Mouse (Mus musculus) granulocyte monocyte progenitor cell, adult 5-6 weeks (primary cell): ENCODE data around the gene Neurl3. TPM values are rescaled to one million over a fixed set of nuclear protein-coding genes. Genes with fewer than 3 reads are reported as not detected.

ENCODE experiments used
- ATAC-seq: replicated peaks from 2 replicates; pipeline ENCODE4 v1.8.0; 2016; ENCODE audit warnings: mild to moderate bottlenecking, moderate TSS enrichment, inconsistent platforms; ENCODE audit not compliant: poor library complexity, severe bottlenecking
- total RNA-seq, 2 experiments: library from RNA; stranded (forward) in 1 of 2; stranded (reverse) in 1 of 2; fragments of 200-712, 200-1000 nt in 1 of 2; fragments of >200 nt in 1 of 2; fragmentation: Nextera tagmentation in 1 of 2; gene quantifications; 2 replicates each; pipeline ENCODE4 v1.2.3; 2014 to 2017

Neurl3 gene
- 9.8 and 13.1 TPM in 2 replicates for total RNA-seq (2014; fragmentation: Nextera tagmentation)
- 14.4 and 17.5 TPM in 2 replicates for total RNA-seq (2017)

DNA sequence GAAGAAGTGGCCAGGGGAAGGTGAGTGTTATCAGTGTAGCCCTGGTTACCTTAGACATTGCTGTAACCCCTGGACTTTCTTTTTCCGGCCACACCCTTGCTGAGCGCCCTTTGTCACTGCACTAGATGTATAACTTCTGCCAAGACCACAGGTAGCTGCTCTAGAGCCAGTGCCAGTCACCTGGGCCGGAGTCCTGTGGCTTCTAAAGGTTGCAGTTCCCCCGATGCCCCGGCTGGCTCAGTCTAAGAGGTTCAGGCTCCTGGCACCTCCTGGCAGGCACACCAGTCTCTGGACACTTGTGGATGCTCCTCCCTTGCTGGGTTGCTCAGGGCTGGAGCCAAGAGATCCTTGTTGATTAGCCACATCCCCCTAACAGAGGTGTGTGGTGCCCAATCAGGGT lies at the start of gene Neurl3:
Gene Neurl3, minus strand, starts transcription at position 225 of the 400 bp plus-strand sequence.
- no peak for ATAC-seq

DNA sequence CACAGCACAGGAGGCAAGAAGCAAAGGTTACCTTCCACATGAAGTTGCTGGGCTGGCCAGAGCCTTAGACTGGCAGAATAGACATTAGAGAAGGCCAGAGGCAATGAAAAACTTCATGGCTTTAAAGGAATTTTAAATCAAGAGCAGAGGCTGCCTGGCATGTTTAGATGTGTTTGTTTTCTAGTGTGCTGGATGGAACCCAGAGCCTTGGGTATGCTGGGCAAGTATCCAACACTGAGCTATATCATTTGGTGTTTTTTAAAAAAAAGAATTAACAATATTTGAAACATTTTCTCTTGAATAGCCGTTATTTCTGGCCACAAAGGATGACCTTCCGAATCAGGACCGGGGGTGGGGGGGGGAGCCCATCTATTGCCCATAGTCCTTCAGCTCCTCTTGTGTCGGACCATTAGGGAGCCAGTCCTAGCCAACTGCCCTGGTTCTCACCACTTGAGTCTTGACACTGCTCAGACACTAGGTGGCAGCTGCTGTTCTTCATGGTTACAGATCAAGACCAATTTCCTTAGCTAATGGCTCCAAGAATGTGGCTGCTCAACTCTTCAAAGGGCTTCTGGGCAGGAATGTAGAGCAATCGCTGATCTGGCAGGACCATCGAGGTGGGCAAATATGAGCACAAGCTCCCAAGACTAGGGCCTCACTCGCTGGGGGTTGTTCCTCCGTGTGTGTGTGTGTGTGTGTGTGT lies 49.4 kb upstream of the Neurl3 start:
- ATAC-seq: peak; percentile 50

- no peak for ATAC-seq
Measured at GRCm38 (mm10) chr1:36323076-36323475, 48.6 kb upstream of the Neurl3 start.

DNA sequence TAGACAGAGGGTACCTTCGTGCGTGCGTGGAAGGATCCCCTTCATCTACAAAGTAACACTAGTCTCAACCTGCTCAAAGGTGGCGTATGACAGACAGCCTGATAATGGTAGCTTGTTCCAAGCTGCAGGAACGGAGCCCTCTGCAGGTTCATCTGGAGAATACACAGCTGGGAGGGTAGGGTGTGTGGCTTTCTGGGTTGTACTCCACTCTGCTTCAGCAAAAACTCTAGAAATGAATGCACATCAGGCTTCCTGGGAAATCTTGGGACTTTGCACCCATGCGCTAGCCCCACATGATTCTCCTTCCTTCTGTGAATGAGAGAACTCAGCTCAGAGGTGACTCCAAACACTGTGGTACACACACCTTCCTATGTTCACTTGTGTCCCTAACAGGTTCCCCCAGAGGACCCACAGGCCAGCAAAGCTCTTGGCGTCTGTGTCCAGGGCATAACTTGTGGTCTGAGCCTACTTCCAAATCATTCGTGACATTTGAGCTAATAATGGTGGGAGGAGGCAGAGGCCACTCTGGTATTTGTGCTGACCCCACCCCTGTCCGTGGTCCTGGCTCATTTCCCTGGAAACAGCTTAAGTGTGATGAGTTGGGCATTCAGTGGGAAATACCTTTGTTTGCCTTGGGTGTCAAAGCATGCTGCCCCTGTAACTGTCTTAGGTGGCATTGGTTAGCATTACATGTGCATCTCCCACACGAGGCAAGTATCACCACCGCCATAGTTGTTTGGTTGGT lies 47.5 kb upstream of the Neurl3 start:
- ATAC-seq: no peak

GRCm38 (mm10) chr1:36321164-36321563 lies 46.7 kb upstream of the Neurl3 start:
- ATAC-seq: no peak

DNA sequence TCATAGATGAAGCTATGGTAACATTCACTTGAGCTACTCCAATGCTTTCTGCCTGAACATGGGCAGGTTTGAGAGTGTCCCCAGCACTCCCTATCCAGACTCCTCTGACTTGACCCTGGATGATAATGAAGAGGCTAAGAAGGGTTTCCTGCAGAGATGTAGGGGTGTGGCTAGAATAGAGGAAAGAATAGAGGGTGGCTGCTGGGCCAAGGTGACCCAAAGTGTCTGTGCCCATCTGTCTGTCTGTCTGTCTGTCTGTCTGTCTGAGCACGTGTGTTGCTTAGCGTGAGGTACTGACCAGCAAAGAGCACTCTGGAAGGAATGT lies 41.3 kb upstream of the Neurl3 start:
- ATAC-seq: no peak

DNA sequence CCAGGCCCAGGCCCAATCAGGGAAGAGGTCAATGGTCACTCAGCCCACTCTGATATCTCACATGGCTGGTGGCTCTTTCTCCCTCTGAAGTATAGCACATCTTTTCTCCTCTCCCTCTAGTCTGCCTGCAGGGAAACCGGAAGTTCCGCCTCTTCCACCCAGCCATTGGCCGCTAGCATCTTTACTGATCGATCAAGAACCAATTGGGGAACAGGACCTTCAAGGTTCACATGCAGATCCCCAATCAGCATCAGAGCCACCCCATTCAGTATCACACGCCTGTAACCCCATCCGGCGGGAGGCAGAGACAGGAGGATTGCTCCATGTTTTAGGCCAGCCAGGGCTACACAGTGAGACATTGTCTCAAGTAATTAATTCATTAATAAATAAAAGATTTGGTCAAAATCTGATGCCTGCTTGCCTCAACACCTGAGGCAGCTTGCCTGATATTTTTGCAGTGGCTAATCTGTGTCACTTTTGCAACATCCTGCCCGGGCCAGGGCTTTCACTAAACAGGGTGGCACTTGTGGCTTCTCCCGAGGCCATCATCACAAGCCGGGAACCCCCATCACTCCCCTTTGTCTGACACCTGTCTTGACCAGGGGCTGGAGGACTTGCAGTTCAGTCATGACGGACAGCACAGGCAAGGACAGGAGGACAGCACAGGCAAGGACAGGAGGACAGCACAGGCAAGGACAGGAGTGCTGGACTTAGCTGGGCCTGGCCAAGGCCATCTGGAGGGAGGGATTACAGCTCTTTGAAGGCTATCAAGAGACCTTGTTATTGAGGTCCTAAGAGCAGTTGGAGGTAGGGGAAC lies 40.7 kb upstream of the Neurl3 start:
- ATAC-seq: no peak

DNA sequence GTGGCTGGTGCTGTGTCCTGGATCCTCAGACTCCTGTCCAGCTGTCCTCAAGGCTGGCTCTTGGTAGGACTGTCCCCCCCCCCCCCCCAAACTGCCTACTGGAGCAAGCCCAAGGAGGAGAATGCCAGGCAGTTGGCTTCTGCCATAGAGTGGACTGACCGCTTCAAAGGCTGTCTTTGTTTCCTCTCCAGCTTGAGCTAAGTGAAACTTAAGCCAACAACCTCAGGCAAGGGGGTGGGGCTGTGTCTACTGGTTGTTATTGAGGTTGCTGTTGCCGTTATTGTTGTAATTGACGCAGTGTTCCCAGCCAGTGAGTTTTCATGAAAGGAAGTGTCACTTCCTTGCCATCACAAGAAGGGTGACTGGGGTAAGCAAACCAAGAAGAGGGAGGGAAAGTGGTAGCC lies 35.0 kb upstream of the Neurl3 start:
- ATAC-seq: peak; percentile 54

DNA sequence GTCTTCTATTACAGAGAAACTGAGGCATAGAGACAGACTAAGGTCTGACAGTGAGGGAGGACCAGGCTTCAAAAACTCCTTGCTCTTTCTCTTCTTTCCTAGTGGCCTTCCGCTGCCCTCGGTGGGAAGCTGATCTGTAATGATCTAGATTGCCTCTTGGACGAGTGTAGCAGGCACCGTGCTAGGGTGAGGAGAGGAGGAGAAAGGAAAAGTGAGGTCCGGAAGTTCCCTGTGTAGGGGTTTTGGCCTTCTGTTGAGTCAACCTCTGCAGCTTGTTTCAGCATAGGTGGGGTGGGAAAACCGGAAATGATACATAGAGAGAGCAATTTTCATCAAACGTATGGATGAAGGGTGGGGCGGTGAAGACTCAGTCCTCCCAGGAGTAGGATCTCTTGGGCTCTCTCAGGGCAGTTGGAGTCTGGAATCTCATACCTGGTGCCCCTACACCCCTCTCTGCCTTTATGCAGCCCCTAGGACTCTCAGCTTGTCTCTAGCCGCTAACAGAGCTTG lies 34.5 kb upstream of the Neurl3 start:
- no peak for ATAC-seq

DNA sequence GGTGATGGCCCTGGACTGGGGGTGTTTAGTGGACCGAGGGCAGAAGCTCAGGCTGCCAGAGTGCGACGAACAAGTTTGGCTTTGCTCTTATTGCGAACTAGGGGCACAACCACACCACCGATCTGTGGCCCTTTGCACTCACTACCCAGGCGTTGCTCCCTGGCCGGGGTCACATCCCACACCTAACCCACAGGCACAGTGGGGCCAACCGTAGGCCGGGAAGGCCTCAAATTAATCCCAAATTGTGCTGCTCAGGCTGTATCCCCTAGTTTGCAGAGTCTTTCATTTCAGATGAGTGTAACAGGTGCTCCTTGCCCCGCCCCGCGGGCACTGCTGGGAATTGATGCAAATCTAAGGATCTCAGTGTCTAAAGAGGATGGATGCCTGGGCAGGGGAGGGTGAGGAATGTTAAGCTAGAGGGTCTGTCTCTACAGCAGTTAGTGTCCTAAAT lies 34.0 kb upstream of the Neurl3 start:
- ATAC-seq: peak; percentile 8

- ATAC-seq: peak; percentile 60
Measured at GRCm38 (mm10) chr1:36307495-36308280, 33.2 kb upstream of the Neurl3 start, which contains the start of gene Arid5a. Gene Arid5a, plus strand, starts transcription at chr1:36307733.

DNA sequence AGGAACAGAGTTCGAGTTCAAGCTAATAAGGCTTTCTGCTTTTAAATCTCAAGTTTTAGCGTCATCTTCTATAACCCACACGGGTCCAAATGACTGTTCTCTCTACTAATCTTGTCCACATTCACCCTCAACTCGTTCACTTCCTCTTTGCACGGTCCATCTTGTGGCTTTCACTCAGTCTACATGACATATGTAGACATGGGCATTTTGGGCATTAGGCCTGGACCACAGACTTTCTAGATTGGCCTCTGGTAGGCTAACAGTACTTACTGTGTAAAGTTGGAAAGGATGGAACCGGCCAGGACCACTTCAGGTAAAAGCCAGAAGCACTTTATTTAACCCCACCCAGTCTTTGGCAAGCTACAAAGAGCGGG lies 32.6 kb upstream of the Neurl3 start:
- ATAC-seq: peak; percentile 9; the same call in 1 of the 2 replicates

- no peak for ATAC-seq
Measured at GRCm38 (mm10) chr1:36306120-36306519, 31.6 kb upstream of the Neurl3 start.

- ATAC-seq: no peak
Measured at GRCm38 (mm10) chr1:36304764-36305163, 30.3 kb upstream of the Neurl3 start.

DNA sequence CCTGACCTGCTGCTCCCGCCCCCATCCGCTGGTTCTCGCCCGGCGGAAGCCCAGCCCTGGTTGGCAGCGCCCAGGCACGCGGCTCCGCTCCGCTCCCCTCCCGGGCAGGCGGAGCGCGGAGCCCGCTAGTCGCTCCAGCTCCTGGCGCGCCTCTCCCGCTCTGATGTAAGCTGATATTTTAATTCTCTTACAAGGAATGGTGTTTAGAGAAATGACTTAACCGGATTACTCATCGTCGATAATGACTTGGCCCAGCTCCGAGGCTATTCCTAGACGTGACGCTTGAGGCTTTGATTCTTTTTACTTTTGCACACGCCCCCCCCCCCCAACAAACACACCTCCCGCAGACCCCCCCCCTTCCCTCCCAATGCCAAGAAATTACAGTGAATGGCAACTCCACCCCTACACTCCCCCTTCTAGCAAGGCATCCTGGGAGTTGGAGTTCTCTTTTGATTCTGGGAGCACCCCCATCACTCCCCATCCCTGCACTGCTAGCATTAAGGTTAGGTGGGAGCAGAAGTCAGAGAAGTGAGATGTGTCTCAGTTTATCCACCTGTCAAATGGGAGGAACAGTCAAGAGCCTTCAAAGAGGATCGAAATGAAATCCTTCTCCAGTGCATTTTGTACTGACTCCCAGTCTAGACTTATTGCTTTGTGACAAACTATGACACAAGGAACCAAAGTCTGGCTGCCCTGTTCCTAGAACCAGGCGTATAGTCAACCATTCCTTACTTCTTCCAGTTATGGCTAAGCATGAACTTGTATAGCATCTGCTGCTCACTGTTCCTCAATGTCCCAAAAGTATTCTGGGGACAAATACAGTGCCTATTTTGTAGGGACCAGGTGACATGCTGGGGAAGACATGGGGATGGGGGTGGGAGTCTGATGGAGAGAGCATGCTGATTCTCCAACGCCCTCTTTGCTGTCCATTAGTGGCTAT lies 29.2 kb upstream of the Neurl3 start:
- ATAC-seq: 0 out of 2 replicates have a peak, but pooled peaks have one; percentile 5

GRCm38 (mm10) chr1:36302957-36303356 lies 28.5 kb upstream of the Neurl3 start:
- no peak for ATAC-seq

DNA sequence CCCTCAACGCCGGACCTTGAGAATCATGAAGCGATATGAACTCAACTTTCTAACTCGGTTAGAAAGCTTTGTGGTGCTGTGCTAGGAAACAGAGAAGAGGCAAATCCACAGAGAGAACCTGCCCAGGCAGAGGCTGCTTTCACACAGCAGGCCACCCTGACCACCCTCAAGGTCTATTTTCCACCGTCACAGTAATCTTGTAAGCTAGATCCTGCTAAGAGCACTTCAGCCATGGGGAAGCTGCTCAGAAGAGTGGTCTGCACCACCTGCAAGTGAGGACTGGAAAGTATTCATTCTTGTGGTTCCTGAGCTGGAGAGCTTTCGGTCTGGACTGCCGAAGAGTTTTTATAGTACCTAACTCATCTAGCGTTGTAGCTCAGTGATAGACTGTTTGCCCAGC lies 27.8 kb upstream of the Neurl3 start:
- no peak for ATAC-seq

- ATAC-seq: no peak
Measured at GRCm38 (mm10) chr1:36300486-36300885, 26.0 kb upstream of the Neurl3 start.

GRCm38 (mm10) chr1:36299676-36300075 lies 25.2 kb upstream of the Neurl3 start:
- ATAC-seq: no peak
